Mouse (Mus musculus) hindbrain, embryonic 13.5 days (tissue): ENCODE data around the gene Egfl8. TPM values are rescaled to one million over a fixed set of nuclear protein-coding genes. Genes with fewer than 3 reads are reported as not detected.

Experiments
- ATAC-seq: fragments of 200-750 bp; cut with Nextera tagmentation; 2 replicates; pipeline ENCODE4 v1.8.0; 2017; ENCODE audit warnings: moderate TSS enrichment; ENCODE audit not compliant: low FRiP score
- H3K27ac ChIP-seq: fragments of 300-500 bp; sonication (generic); 2 replicates; pipeline ENCODE4 v1.5.1; 2015; ENCODE audit warnings: inconsistent platforms, mild to moderate bottlenecking, moderate library complexity
- H3K27me3 ChIP-seq: fragments of 300-500 bp; sonication (generic); 2 replicates; pipeline ENCODE4 v1.6.1; 2015; ENCODE audit warnings: mild to moderate bottlenecking, inconsistent platforms
- H3K36me3 ChIP-seq: fragments of 300-500 bp; sonication (generic); 2 replicates; pipeline ENCODE4 v1.6.1; 2015; ENCODE audit warnings: mild to moderate bottlenecking, inconsistent platforms
- H3K4me1 ChIP-seq: fragments of 300-500 bp; sonication (generic); replicated peaks from 2 replicates; pipeline ENCODE4 v1.6.1; 2015; ENCODE audit warnings: inconsistent platforms
- H3K4me2 ChIP-seq: fragments of 300-500 bp; sonication (generic); 2 replicates; pipeline ENCODE4 v1.6.1; 2015; ENCODE audit warnings: inconsistent platforms, mild to moderate bottlenecking, moderate library complexity
- H3K4me3 ChIP-seq: fragments of 300-500 bp; sonication (generic); 2 replicates; pipeline ENCODE4 v1.5.1; 2015; ENCODE audit warnings: mild to moderate bottlenecking, inconsistent platforms
- H3K9ac ChIP-seq: fragments of 300-500 bp; sonication (generic); 2 replicates; pipeline ENCODE4 v1.6.1; 2015; ENCODE audit warnings: mild to moderate bottlenecking, inconsistent platforms
- H3K9me3 ChIP-seq: fragments of 300-500 bp; sonication (generic); 2 replicates; pipeline ENCODE4 v1.6.1; 2016; ENCODE audit warnings: inconsistent platforms
- whole genome bisulfite sequencing: fragments of 180-500 bp; shearing (Covaris S2); methylation state at CpG from one replicate; pipeline ENCODE4 v1.1.7; 2015; 5-methylcytosine and 5-hydroxymethylcytosine counted together
- polyA plus RNA-seq: library from polyadenylated mRNA; unstranded; fragments of >200 nt; fragmentation: Nextera tagmentation; extraction: Ambion mirVana; gene quantifications from 2 replicates; pipeline ENCODE4 v1.2.1, GENCODE M21; 2015

Egfl8 gene
- polyA plus RNA-seq, 1 experiment from 2014 or later = 12.9 TPM

DNA sequence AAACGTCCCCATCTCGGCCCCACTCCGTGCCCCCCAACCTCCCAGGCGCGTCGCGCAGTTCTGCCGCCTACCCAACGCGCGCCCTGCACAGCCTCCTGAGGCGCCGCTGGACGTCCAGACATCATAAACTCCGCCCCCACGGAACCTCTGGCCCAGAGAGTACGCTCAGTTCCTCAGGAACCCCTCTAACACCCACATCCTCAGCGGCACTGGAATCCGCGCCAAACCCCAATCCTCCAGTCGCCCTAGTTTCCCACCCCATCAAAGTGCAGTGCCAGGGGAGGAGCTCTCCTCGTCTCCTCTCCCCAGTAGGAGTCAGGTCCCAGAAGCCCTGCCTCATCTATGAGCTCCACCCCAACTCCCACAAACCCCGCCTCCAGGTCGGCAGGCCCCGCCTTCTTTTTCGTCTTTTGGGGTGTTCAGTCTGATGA lies 16.5 kb upstream of the Egfl8 start:
- Histone ChIP-seq H3K27me3 (peaks cover 58% of the 10 kb centered on the region), H3K4me1 (peaks cover 49% of the 10 kb centered on the region), H3K27ac (no peak overlapping the region), H3K4me3 (peak overlapping the region; percentile 73), H3K9me3 (no peaks in the 10 kb centered on the region), H3K4me2 (peak overlapping the region; percentile 91), H3K9ac (peak overlapping the region; percentile 83), H3K36me3 (no peaks in the 10 kb centered on the region)
- no peak for ATAC-seq
- WGBS = 1% methylated on average over 26 of the region's 26 CpGs

DNA sequence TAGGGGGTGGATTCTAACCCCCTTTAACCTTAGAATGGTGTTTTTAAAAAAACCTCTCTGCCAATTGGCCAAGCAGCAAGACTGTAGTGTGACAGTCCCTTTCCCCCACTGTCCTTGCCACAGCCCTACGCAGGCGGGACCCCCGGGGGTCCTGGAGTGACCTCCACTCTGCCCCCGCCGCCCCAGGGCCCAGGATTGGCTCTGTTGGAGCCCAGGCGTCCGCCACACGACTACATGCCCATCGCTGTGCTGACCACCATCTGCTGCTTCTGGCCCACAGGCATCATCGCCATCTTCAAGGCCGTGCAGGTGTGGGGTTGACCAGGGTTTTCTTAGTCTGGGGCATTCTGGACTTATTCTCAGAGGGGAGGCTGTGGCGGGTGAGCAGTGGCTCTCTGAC lies 15.9 kb upstream of the Egfl8 start:
- Histone ChIP-seq H3K4me3 (peak overlapping the region; percentile 73), H3K9ac (peak overlapping the region; percentile 83), H3K9me3 (no peaks in the 10 kb centered on the region), H3K27me3 (peaks cover 57% of the 10 kb centered on the region), H3K27ac (no peak overlapping the region), H3K4me2 (peak overlapping the region; percentile 91), H3K4me1 (peaks cover 50% of the 10 kb centered on the region), H3K36me3 (no peaks in the 10 kb centered on the region)
- WGBS = 6% methylated on average over 12 of the region's 12 CpGs
- ATAC-seq = no peak

DNA sequence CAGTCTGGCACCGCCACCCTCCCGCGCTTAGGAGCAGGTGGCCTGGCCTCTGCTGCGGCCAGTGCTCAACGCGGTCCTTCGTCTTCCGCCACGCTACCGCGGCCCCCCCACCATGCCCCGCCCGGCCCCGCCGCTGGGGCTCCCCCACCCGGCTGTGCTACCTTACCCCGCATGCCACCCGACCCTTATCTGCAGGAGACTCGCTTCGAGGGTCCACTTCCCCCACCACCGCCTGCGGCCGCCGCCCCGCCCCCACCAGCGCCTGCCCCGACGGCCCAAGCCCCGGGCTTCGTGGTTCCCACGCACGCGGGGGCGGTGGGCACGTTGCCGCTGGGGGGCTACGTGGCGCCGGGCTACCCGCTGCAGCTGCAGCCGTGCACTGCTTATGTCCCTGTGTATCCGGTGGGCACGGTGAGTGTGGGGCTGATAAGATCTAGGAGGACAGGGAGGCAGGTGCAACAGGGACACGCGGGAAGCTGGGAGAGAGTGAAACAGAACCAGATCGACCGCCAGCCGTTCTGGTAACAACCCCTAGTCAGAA lies 15.1 kb upstream of the Egfl8 start:
- Histone ChIP-seq H3K4me3 (peak overlapping the region; percentile 73), H3K27me3 (peaks cover 52% of the 10 kb centered on the region), H3K36me3 (no peaks in the 10 kb centered on the region), H3K9ac (peak overlapping the region; percentile 83), H3K9me3 (no peaks in the 10 kb centered on the region), H3K27ac (no peak overlapping the region), H3K4me1 (peaks cover 58% of the 10 kb centered on the region), H3K4me2 (peak overlapping the region; percentile 91)
- ATAC-seq = no peak
- WGBS = 1% methylated on average over 44 of the region's 48 CpGs

DNA sequence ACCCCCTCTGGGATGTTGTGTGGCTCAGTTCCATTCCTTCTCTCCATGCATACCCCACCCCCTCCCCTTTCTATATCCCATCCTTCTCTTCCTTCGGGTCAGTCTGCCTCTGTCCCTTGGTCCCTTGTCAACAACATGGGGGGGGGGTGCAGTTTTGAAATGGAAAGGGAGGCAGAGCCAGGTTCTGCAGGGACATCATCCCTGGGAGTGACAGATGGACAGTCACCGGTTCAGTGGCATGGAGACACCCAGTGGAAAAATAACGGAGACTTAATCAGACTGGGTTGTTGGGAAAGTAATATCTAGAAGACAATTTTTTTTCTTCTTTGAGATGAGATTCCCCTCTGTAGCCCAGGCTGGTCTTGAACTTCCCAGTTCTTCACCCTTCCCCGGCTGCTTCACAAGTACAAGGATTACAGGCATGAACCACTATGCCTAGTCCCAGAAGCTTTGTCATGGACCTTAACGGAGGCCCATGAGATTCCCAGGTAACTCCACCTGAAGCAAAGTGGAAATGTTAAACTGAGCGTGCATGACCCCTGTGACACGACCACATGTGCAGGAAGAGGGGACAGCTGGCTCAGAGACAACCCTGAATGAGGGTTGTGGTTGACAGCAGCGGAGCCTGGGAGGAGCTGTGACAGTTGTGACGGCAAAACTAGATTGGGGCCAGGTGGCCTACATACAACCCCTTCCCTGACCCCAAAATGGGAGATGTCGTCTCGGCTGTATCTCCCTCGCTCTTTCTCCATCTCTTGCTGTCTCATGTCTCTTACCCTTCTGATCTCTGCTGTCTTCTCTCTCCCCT lies 14.2 kb upstream of the Egfl8 start:
- Histone ChIP-seq H3K36me3 (peaks cover 3% of the 10 kb centered on the region; the same call in 1 of the 2 replicates), H3K4me2 (peak overlapping the region; percentile 91), H3K9ac (peak overlapping the region; percentile 83), H3K4me1 (peaks cover 61% of the 10 kb centered on the region), H3K27ac (peak overlapping the region; percentile 93; the same call in 1 of the 2 replicates), H3K9me3 (no peaks in the 10 kb centered on the region), H3K27me3 (peaks cover 47% of the 10 kb centered on the region), H3K4me3 (peak overlapping the region; percentile 73)
- WGBS = 10% methylated on average over 12 of the region's 12 CpGs
- ATAC-seq = no peak

DNA sequence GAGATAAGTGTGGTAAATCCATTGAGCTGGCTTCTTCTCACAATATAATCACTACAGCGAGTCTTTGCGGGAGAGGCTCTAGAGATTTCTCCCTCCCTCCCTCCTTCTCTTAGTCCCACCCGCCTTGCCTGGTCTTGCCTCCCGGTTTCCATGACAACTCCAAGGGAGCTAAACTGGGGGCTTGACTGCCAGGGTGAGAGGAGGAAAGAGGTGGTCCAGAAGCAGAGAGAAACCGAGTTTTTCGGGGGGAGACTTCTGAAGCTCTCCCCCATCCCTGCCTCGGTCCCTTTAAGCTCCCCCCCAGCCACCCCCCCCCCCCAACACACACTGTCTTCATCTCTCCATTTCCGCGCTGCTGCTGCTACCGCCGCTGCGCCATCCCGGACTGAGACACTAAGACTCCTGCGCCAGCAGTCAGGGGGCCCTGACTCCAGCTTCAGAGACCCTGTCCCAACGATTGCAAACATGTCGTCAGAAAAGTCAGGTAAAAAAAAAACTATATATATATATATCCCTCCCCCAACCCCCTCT lies 13.5 kb upstream of the Egfl8 start, which contains the start of gene Prrt1:
Gene Prrt1, plus strand, starts transcription at position 313 of the 531 bp plus-strand sequence.
- peaks cover 47% of the 10 kb centered on the region for H3K27me3 ChIP-seq
- peak; percentile 26; the same call in 1 of the 2 replicates for ATAC-seq
- peaks cover 61% of the 10 kb centered on the region for H3K4me1 ChIP-seq

DNA sequence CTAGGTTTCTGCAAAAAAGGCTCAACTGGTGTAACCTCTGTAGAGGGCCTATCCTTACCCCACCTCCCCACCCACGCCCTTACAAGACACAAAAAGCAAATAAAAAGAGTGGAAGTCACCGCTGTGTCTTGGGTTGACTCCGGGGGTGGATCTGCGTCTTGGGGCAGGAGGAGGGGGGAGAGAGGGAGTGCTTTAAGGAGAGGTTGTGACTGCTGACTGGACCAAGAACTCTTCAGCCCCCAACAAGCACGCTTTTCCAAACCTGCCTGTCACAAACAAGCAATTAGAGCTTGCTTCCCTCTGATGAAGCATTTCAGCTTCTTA lies 12.8 kb upstream of the Egfl8 start:
- peaks cover 61% of the 10 kb centered on the region for H3K4me1 ChIP-seq
- H3K4me2 ChIP-seq = peak overlapping the region; percentile 91
- peak overlapping the region; percentile 83 for H3K9ac ChIP-seq
- peak overlapping the region; percentile 73 for H3K4me3 ChIP-seq
- peaks cover 41% of the 10 kb centered on the region for H3K27me3 ChIP-seq
- H3K27ac ChIP-seq = peak overlapping the region; percentile 93
- 17% methylated on average over 5 of the region's 5 CpGs for WGBS
- H3K9me3 ChIP-seq = no peaks in the 10 kb centered on the region
- no peak for ATAC-seq
- peaks cover 4% of the 10 kb centered on the region for H3K36me3 ChIP-seq

More for the DNA sequence above, 13.5 kb upstream of the Egfl8 start, which contains the start of gene Prrt1:
- peaks cover 3% of the 10 kb centered on the region; the same call in 1 of the 2 replicates for H3K36me3 ChIP-seq
- no peaks in the 10 kb centered on the region for H3K9me3 ChIP-seq
- peak within 1 kb of the TSS; percentile 83 for H3K9ac ChIP-seq
- 1% methylated on average over 16 of the region's 16 CpGs for WGBS
- peak within 1 kb of the TSS; percentile 73 for H3K4me3 ChIP-seq
- H3K27ac ChIP-seq = peak within 1 kb of the TSS; percentile 93
- peak within 1 kb of the TSS; percentile 91 for H3K4me2 ChIP-seq

DNA sequence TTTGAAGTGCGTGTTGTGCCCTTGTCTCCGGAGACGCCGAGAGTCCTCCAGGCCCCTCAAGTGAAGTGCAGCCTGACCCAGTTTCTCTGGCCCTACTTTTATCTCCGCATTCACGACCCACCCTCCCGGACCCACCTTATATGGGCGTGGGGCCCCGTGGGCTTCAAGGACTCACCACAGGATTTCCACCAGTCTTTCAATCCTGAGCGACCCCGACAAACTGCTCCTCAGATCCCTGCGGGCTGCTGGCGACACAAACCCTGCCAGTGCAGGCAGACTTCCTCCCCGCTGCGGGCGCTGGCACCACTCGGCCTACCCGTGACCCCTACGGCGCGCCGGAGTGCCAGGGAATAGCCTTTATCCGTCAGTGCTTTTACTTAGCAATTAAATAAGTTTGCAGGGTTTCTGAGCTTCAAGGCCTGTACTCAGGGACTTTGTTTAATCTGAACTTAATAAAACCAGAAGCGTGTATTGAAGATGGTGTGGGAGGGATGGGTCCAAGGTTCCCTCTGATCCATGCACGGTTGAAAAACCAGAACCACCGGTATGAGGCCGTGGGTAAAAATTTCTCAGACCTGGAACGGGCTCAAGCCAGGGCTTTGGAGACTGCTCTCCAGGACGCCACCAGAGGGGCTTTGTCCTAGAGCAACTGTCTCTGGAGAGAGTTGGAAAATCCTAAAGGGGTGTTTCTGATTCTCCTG lies 12.3 kb upstream of the Egfl8 start, which contains the start of gene Ppt2:
Gene Ppt2, minus strand, starts transcription at position 568 of the 701 bp plus-strand sequence.
- H3K9me3 ChIP-seq = no peaks in the 10 kb centered on the region
- H3K27ac ChIP-seq = peak within 1 kb of the TSS; percentile 93
- H3K27me3 ChIP-seq = peaks cover 36% of the 10 kb centered on the region
- H3K4me1 ChIP-seq = peaks cover 61% of the 10 kb centered on the region
- H3K4me2 ChIP-seq = peak within 1 kb of the TSS; percentile 91
- H3K36me3 ChIP-seq = peaks cover 10% of the 10 kb centered on the region
- peak within 1 kb of the TSS; percentile 83 for H3K9ac ChIP-seq
- 8% methylated on average over 29 of the region's 29 CpGs for WGBS
- peak within 1 kb of the TSS; percentile 73 for H3K4me3 ChIP-seq
- ATAC-seq = peak; percentile 22

DNA sequence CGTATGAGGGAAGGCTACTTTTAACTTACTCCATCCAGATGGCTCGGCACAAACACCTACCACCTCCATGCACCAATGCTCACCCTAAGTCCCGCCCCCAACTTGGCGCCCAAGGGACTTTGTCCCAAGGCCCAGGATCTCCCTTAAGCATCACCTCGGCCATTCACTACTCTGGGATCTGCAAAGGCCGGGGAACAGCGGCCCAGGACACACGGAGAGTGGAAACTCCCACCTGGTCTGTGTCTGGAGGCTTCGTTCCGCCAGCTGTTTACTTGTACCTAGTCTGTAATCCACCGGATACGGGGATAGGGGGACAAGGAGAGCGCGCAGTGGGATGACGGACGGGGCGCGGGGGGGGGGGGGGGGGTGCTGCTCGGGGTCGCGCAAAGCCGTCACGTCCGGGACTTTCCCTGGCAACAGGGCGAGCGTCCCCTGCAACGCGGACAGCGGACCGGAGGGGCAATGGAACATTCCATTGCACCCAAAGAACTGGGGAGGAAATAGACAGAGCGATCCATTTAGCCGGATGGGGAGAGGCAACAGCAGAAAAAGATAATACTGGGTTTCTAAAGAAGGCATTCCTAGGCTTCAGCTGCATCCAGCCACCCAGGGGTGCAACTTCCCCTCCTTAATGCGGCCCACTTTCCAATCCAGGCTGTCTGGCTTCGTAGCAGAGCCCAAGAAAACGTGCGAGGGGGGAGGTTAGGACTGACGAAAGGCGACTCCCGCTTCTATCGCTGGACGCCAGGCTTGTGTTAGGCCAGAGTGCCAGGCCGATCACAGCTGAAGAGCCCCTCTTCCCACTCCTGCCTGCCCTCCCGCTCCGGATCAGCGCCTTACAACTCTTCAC lies 11.5 kb upstream of the Egfl8 start:
- peak overlapping the region; percentile 93 for H3K27ac ChIP-seq
- H3K36me3 ChIP-seq = peaks cover 17% of the 10 kb centered on the region
- H3K9ac ChIP-seq = peak overlapping the region; percentile 83
- peaks cover 28% of the 10 kb centered on the region for H3K27me3 ChIP-seq
- peaks cover 60% of the 10 kb centered on the region for H3K4me1 ChIP-seq
- peak overlapping the region; percentile 73 for H3K4me3 ChIP-seq
- 0% methylated on average over 42 of the region's 45 CpGs for WGBS
- peak overlapping the region; percentile 91 for H3K4me2 ChIP-seq
- ATAC-seq = peak; percentile 73
- H3K9me3 ChIP-seq = no peaks in the 10 kb centered on the region

DNA sequence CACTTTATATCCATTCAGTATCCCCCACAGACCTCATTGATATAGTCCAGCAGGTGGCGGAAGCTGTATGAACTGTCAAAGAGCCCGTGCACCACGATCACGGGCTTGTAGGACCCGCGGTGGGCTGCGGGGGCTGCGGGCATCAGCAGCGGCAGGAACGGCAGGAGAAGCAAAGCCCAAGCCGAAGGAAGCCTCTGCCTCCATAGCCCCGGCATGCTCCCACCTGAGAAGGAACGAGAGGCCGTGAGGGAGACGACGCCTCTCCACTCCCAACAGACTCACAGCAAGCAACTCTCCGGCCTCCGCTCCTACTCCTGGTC lies 11.0 kb upstream of the Egfl8 start:
- Histone ChIP-seq H3K27me3 (peaks cover 22% of the 10 kb centered on the region), H3K4me2 (peak overlapping the region; percentile 91), H3K36me3 (peaks cover 22% of the 10 kb centered on the region), H3K27ac (peak overlapping the region; percentile 93), H3K9ac (peak overlapping the region; percentile 83), H3K4me1 (peaks cover 54% of the 10 kb centered on the region), H3K4me3 (peak overlapping the region; percentile 73), H3K9me3 (no peaks in the 10 kb centered on the region)
- peak; percentile 43 for ATAC-seq
- WGBS = 0% methylated on average over 18 of the region's 18 CpGs

DNA sequence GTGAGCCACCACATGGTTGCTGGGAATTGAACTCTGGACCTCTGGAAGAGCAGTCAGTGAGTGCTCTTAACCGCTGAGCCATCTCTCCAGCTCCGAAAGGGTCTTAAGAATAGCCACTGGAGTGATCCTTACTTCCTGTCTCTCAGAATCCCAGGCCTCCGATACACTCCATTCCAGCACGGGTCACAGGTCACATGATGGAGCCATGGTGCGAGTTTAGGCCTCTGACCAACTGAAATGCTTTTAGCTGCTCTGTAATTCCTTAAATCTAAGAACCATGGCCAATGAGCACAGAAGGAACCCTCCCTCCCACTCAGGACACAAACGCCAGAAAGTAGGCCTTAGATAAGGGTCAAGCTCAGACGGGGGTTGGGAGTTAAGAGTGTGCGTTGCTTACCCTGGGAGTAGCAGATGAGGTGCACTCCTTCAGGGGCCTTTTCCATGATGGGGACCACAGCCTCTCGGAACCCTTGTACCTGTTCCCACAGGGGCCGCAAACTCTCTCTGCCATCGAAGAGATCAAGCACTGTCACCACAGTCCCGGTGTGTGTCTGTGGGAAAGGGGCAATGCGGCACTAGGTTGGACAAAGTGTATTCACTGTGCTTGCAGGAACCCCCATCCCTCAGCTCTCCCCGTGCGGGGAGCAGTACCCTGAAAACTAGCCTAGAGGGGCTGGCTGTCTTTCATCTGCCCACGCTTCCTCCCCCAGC lies 10.4 kb upstream of the Egfl8 start:
- peaks cover 49% of the 10 kb centered on the region for H3K4me1 ChIP-seq
- no peaks in the 10 kb centered on the region for H3K9me3 ChIP-seq
- no peak for ATAC-seq
- H3K4me3 ChIP-seq = peak overlapping the region; percentile 73
- H3K36me3 ChIP-seq = peaks cover 28% of the 10 kb centered on the region
- H3K27me3 ChIP-seq = peaks cover 17% of the 10 kb centered on the region
- H3K27ac ChIP-seq = peak overlapping the region; percentile 93
- 53% methylated on average over 16 of the region's 16 CpGs for WGBS
- H3K9ac ChIP-seq = peak overlapping the region; percentile 83
- peak overlapping the region; percentile 91 for H3K4me2 ChIP-seq

DNA sequence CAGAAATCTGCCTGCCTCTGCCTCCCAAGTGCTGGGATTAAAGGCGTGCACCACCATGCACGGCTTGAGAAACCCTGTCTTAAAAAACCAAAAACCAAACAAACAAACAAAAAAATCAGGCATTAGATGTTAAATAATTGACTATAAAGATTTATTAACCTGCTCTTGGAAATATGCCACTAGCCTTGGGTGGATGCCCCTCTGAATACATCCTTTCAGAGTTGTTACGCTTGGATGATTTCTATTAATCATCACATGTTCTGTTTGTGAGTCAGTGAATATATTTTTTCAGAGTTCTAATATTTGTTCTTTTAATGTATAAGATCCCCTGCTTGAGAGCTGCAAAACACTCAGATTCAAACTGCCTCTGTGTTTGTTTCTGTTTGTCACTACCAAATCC lies 9.2 kb upstream of the Egfl8 start:
- H3K27me3 ChIP-seq = peaks cover 5% of the 10 kb centered on the region
- no peaks in the 10 kb centered on the region for H3K9me3 ChIP-seq
- H3K4me3 ChIP-seq = no peak overlapping the region
- no peak for ATAC-seq
- WGBS = 98% methylated on average over 3 of the region's 3 CpGs
- H3K27ac ChIP-seq = no peak overlapping the region
- H3K4me1 ChIP-seq = peaks cover 37% of the 10 kb centered on the region
- no peak overlapping the region for H3K9ac ChIP-seq
- peaks cover 35% of the 10 kb centered on the region for H3K36me3 ChIP-seq
- no peak overlapping the region for H3K4me2 ChIP-seq
